Mouse (Mus musculus): ENCODE measurements around the gene Zswim7.
A peak's percentile ranks its signal among the peaks of the same experiment; 100 is the strongest.

Zswim7 gene

GRCm38 (mm10) chr11:62280675-62281600 is at the start of gene Zswim7, which contains the start of gene Ttc19:
TSS of gene Zswim7 (minus strand) at chr11:62281375.
TSS of gene Ttc19 (plus strand) at chr11:62281473.
- peak; percentile 90 for DNase-seq (ENCODE audit: low read depth, low spot score)

- no peak for DNase-seq (ENCODE audit: low read depth, low spot score)
These were observed 42.5 kb upstream of the Zswim7 start for GRCm38 (mm10) chr11:62323659-62324058.

DNA sequence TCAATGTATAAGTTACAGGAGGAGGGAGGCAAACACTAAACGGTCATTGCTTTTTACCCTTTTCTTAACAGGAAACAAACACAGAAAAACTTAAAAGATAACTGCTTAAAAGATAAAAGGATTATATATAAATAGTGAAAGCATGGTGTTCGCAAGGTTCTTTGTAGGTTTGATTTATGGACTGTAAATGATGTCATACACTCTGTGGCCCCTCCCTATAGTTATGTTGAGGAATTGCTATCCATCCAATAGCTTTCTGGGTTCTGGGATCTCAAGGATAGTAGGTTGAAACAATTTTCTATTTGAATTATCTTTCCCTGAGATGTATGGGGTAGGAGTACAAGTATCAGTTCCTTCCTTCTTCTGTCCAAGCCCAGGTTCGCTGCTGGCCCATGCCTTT is 38.9 kb upstream of the Zswim7 start:
- no peak for DNase-seq (ENCODE audit: low read depth, low spot score)

DNA sequence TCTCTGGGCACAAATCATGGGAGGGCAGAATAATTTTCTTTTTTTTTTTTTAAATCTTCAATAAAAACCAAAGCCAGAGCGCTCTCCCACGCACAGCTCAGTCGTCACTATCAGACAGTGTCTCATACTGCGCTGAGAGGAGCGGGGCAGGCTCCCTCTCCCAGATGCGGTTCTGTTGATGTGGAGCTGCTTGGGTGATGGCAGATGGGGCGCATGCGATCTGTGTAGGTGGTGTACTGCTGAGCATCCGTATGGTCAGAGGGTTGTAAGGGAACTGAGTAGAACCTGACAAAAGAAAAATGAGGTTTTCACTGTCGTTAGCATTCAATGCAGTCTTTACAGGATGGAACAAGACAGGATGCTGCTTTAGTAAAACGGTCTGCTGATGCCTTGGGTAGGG is 36.6 kb upstream of the Zswim7 start:
- no peak for DNase-seq (ENCODE audit: low read depth, low spot score)

- DNase-seq (ENCODE audit: low read depth, low spot score), result no peak
These were observed 33.8 kb upstream of the Zswim7 start for GRCm38 (mm10) chr11:62314984-62315383.

DNA sequence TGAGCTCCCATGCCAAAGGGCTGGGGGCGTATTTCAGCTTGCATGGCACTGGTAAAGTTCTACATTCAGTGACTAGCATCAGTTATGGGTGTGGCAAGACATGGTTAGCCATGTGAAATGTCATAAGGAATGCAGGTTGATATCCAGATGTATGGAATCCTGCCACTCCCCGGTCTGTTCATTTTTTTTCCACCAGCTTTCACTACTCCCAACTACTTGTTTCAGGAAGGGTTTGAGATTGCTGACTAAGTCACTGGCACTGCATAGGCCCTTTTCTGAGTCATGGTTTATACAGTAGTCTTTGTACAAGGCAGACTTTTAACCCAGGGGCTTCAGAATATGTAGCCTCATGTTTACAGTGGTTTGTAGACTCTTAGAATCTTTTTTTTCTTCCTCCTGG is 28.1 kb upstream of the Zswim7 start:
- DNase-seq (ENCODE audit: low read depth, low spot score), result peak; percentile 89

DNA sequence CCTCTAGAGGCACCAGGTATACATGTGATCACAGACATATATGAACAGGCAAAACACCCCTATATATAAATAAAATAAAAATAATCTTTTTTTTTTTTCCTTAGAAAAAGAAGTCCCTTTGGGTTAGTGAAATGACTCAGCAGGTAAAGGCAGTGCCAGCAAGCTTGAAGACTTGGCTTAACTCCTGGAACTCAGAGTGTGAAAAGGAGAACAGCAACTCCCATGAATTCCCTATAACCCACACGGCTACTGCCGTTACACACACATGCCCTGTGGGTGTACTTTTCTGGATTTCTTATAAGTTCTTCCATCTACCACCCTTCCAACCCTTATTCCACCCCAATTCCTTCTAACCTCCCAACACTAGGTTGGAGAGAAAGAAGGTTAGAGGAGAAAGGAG is 24.7 kb upstream of the Zswim7 start:
- DNase-seq (ENCODE audit: low read depth, low spot score), result peak; percentile 20

DNA sequence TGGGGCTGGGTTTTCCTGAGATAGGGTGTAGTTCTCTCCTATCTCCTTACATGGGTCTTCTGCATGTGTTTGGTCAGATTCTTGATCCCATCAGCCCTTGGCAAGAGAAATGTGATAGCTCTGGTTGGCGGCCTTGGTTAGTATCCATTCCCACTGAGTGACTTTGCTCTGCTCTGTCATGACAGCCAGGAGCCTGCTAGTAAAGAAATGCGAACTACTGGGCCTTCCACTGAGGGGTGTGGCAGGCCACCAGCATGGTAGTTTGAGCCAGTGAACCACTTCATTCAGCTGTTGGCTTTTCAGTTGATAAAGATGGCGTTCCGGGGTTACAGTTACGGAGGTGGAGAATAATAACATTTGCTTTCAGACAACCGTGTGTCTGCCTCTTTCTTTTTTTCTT is 17.7 kb upstream of the Zswim7 start:
- no peak for DNase-seq (ENCODE audit: low read depth, low spot score)

DNA sequence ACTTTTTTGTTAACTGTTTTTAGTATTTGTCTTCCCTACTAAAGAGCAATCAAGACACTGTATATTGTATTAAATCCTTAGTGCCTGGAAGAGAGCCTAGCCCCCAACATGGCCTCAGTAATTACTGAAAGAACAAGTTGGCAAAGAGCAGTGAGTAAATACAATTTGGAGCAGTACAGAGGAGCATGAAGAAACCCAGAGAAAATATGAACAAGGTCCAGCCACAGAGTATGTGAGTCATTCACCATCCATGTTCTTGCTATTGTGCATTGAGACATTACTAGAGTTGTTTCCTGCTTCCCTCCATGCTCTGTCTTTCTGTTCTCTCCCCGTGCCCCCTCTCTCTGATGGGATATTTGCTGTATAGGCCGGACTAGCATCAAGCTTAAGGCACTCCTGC is 12.9 kb upstream of the Zswim7 start:
- peak; percentile 42 for DNase-seq (ENCODE audit: low read depth, low spot score)

GRCm38 (mm10) chr11:62287700-62288099 is 6.5 kb upstream of the Zswim7 start:
- no peak for DNase-seq (ENCODE audit: low read depth, low spot score)

DNA sequence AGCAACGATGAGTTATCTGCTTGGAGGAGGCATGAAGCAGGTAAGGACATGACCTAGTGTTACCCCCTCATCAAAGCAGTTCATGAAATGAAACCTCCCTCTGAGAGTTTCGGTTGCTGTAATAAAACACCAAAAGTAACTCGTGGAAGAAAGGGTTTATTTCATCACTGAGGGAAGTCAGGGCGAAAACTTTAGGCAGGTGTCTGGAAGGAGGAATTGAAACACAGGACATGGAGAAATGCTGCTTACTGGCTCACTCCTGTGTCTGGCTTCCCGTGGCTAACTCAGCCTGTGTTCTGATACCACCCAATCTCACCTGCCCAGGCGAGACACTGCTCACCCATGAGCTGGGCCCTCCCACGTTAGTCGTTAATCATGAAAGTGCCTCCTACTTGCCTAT is 3.8 kb upstream of the Zswim7 start:
- DNase-seq (ENCODE audit: low read depth, low spot score), result no peak

- DNase-seq (ENCODE audit: low read depth, low spot score), result peak; percentile 19
These were observed 2.8 kb upstream of the Zswim7 start for GRCm38 (mm10) chr11:62284020-62284419.

DNA sequence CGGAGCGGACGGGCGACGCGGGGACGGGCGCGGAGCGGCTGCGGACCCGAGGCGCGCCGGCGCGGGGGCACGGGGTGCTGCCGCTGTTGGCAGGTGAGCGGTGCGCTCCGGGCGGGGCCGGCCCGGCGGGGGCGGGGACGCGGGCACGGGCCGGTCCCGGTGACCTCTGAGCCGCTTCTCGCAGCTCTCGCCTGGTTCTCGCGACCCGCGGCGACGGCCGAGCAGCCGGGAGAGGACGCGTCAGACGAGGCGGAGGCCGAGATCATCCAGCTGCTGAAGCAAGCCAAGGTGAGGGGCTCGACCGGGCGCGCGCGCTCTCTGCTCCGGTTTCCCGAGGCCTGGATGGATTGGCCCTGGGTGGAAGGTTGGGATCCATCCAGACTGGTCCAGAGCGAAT is 424 bp upstream of the Zswim7 start:
- DNase-seq (ENCODE audit: low read depth, low spot score), result peak; percentile 65

DNA sequence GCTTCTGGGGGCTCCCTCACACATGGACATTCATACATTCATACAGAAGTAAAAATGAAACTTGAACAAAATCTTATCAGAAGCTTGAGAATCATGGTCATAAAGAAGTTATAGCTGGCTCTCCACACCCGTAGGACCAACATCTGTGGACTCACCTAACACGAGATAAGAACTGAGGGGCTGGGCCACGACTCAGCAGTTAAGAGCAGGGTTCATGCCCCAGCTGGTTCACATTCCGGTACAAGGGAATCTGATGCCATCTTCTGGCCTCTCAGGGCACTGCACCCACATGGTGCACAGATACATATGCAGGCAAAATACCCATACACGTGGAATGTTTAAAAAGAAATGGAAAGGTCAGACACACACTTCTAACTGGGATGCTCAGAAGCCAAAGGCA is 3.1 kb downstream of the Zswim7 start:
- peak; percentile 90 for DNase-seq (ENCODE audit: low read depth, low spot score)

- no peak for DNase-seq (ENCODE audit: low read depth, low spot score)
These were observed 4.1 kb downstream of the Zswim7 start for GRCm38 (mm10) chr11:62277086-62277485.

DNA sequence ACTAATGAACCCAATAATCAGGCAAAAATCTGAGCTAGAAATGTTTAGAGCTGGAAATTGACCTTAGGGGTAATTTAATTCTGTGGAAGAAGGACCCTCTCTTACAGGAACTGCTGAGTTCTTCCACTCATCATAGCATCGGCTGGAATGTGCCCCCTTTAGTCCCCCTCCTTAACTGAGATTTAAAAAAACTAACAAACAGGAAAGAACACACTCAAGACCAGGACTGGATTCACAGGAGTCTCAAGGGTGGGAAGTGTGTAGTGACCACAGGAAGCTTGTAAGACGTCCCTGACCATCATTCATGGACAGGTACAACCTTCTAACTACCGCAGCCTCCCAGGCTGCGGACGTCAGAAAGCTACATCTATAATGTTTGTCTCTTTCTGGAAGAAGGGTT is 10.3 kb downstream of the Zswim7 start:
- no peak for DNase-seq (ENCODE audit: low read depth, low spot score)

DNA sequence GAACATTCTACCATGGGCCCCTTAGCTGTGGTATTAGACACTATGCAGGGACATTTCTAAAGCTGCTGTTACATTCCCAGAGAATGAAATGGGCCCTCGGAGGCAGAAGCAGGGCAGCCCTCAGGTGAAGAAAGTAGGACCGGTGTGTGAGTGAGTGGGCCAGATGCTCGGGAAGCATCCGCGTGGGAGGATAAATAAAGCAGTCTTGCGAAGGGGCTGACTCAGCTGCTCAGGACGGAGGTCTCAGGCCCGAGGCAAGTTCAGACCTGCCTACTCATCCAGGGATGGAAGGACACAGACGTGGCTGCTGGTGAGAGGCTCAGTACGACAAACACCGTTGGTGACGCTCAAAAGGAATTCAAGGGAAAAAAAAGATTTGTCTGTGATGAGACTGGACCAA is 12.1 kb downstream of the Zswim7 start:
- no peak for DNase-seq (ENCODE audit: low read depth, low spot score)

- DNase-seq (ENCODE audit: low read depth, low spot score), result peak; percentile 56
These were observed 12.8 kb downstream of the Zswim7 start for GRCm38 (mm10) chr11:62268381-62268780.

GRCm38 (mm10) chr11:62266466-62267214 is 14.5 kb downstream of the Zswim7 start:
- no peak for DNase-seq (ENCODE audit: low read depth, low spot score)

DNA sequence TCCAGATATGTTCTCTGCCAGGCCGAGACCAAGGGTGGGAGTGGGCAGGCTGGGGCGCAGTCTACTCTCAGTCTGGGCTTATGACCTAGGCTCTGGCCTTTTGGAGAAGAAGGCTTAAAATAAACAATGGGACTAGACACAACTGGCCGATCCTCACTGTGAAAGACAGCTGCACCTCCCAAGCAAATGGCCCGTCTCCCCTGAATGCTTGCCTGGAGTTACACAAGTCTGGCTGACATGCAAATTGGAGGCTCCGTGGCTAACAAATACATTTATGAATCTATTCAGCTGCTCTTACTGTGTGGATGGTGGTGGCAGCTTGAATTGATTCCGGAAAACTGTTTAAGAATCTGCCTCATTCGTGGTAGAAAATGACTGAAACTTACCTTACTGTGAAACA is 15.5 kb downstream of the Zswim7 start:
- no peak for DNase-seq (ENCODE audit: low read depth, low spot score)

GRCm38 (mm10) chr11:62264018-62264417 is 17.2 kb downstream of the Zswim7 start:
- no peak for DNase-seq (ENCODE audit: low read depth, low spot score)

GRCm38 (mm10) chr11:62263599-62263998 is 17.6 kb downstream of the Zswim7 start:
- DNase-seq (ENCODE audit: low read depth, low spot score), result no peak

DNA sequence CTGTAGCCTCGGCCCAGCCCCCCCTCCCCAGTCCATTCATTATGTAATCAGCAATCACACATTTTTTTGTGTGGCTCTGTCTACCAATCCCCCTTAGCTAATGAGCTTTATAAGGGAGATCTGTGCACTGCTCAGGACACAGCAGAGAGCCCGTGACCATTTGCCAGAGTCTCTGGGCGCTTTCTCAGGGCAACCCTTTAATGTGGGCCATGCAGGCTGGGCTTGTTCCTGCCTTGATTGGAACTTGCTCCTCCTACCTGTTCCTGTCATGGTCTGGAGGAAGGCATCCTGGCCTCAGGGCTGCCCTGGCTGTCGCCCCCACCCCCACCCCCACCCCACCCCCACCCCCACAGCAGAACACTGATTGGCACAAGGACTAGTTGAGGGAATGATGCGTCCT is 22.0 kb downstream of the Zswim7 start:
- DNase-seq (ENCODE audit: low read depth, low spot score), result no peak

Measured in 3T3-L1 (cell line).